Mouse (Mus musculus): ENCODE results near the gene Slc38a2.

GRCm38 (mm10) chr15:96696486-96697284 is 2.8 kb downstream of the Slc38a2 start:
- TF ChIP-seq CTCF (conservative IDR thresholded peaks at IDR 0.05; ENCODE audit: low read length) (no peak), NANOG (IDR thresholded peaks at IDR 0.05; ENCODE audit: borderline replicate concordance, low read length) (no peak)
